Mouse (Mus musculus): ENCODE results near the gene Irf4. TPM values are rescaled to one million over a fixed set of nuclear protein-coding genes. Genes with fewer than 3 reads are reported as not detected.

Gene Irf4
- total RNA-seq, 2 experiments from 2014 or later = 1.2 to 2.0 TPM

DNA sequence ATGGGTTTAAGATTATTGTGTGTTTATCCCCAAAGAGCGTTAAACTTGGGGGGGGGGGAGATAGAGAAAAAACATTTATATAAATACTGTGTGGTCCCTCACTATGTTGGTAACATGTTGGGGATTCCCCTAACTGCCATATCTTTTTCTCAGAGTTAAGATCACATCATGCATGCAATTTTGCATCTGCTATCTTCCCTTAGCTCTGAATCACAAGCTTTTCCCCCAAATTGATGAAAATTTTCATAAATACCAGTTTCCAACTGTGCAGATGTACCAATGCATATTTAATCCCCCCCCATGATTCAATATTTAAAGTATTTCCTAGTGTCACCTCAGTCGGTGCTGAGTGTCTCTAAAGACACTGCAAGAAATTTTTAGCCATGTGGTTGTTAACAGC lies 11.8 kb upstream of the Irf4 start:
- no peak for DNase-seq (ENCODE audit: low spot score in 2 of 2)

DNA sequence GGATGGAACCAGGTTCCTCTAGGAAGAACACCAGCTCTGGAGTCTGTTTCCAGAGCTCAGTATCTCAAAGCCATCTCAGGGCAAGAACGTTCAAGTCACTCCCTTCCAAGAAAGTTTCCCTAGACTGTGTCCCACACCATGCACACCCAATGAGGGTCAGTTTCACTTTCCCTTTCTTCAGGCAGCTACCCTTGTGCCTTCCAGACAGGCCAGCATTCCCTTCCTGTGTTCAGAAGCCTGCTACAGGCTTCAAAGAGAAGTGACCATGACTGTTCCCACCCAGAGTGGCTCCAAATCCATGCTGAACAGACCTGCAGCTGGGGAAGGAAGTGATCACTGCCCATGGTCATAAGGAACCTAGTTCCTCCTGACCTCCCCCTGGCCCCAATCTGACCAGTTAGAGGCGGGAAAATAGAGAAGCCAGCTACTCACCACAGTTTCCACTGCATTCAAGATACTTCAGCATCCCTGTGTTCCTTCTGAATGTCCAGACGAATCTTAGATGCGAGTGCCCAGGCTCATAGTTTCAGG lies 10.7 kb upstream of the Irf4 start:
- no peak for DNase-seq (ENCODE audit: low spot score in 2 of 2)

DNA sequence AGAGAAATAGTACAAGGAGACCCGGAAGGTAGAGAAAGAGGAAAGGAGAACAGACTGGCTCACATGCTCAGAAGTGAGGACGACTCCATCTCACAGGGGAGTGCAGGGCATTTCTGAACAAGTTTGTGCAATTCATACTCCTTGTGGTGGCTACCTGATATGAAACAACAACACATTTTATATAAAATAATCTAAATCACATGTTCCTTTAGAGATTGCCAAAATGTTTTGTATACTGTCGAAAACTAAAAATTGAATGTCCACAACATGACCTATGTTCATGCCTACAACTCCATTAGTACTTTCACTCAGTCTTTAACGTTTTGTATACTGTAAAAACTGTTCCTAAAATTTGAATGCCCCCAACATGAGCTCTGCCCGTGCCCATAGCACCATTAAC lies 7.9 kb upstream of the Irf4 start:
- no peak for DNase-seq (ENCODE audit: low spot score in 2 of 2)

DNA sequence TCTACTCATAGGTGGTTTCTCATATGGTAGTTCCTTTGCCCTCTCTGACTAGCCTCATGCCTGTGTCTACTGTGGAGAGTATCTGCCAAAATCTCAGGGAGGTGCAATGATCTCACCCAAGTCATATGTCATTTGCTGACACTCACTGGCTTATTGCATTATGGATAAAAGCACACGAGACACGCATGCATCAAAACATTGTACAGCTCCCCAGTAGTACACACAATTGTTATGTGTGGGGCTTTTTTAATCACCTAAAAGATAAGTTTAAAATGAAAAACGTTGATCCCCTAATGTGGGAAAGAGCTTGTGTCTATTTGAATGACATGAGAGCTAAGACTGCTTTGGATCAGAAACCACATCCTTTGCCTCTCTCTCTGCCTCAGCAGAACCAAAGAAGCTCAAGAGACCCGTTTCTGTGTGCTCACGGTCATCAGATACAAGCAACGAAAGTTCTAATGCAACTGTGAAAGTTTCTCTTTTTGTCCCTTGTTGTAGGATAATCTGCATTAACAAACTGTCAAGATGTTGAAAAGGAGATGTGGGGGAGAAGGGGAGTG lies 6.5 kb upstream of the Irf4 start:
- DNase-seq (ENCODE audit: low spot score in 2 of 2) = no peak

DNA sequence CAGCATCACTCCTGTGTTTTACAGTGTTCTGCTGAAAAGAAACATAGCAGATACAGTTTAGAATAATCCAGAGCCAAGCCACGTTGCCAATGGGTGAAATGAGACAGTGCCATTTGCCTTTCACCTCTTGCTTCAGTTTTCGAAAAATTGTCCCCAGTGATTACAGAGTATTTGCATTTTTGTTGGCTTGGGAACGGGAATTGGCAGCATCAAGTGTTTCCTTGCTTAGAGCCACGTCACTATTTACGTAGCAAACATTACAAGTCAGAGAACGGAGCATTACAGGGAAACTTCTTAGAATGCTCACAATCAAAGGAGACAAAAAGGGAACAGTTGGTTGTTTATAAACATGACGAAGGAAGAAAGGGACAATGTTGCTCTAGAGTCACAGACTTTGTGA lies 3.9 kb upstream of the Irf4 start:
- DNase-seq (ENCODE audit: low spot score in 2 of 2) = no peak

DNA sequence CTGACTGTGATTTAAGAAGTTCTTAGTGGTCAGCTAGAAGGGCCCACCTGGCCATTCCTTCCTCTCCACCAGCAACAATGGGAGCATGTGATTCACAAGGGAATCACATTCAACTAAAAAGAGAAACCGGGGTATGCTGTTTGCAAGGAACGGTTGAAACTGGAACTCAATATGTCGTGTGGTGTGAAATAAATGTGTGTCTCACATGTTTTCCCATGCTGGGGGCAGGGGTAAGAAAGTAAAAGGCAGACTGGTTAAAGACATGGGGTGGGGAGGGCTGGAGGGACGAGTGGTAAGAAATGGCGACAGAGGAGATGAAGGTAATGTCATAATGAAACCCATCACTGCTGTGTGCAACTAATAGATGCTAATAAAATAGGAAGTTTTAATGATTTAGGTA lies 2.0 kb upstream of the Irf4 start:
- no peak for DNase-seq (ENCODE audit: low spot score in 2 of 2)

DNA sequence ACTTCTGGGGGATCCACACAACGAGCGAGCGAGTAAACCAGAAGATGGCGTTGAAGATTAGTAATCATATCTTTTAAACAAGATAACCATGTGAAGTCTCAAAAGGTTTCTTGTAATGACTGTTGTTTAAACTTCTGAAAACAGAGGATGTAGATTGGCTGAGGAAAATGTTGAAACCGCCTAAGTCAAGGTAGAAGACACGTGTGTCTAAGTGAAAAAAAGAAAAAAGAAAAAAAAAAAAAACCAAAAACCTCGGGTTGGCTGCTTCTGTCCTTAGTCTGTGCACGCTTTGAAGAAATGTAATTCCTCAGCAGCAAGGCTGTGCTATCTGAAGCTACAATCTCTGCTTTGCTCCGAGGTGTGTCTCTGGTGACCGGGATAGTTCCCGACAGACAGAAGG lies 1.5 kb upstream of the Irf4 start:
- DNase-seq (ENCODE audit: low spot score in 2 of 2) = no peak

DNA sequence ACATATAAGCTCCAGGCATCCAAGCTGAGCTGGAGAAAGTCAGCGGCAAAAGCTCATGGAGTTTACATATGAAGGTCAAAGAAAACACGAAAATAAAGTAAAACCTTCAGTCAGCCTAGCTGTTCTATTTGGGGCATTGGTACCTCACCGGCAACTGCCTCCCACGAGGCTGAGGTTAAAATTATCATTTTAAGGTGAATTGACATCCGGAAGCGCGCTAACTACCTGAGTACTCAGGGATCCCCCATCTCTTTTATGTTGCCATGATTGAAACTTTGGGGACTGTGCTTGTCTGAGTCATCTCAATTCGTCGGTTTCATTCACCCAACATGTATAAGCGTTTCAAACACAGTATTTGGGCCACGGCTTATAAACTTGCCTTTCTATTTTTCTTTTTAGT lies 705 bp upstream of the Irf4 start:
- no peak for DNase-seq (ENCODE audit: low spot score in 2 of 2)

DNA sequence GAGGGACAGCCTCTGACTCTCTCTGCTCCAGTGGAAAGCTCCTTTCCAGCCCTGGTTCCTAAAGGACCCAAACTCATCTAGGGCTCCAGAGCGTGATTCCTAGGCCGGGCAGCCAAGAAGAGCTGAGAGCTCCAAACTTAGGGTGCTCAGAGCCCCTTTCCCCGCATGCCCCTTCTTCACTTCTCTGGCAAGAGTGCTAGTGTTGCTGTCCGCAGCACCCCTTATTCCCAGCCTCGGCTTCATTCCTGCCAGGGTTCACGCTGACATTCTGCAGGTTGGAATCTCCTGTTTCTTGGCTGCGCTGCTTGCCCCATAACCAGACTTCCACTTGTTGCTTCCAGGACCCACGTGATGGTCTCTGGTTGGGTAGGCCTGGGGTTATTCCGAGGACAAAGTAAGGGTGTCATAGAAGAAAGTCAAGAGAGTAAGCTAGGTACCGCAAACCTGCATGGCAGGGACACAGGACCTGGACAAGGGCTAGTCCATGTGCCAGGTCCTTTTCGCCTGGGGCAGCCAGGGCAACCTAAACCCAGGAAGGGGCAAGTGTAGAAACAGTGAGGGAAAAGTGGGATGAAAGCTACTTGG lies 623 bp downstream of the Irf4 start:
- no peak for DNase-seq (ENCODE audit: low spot score in 2 of 2)

DNA sequence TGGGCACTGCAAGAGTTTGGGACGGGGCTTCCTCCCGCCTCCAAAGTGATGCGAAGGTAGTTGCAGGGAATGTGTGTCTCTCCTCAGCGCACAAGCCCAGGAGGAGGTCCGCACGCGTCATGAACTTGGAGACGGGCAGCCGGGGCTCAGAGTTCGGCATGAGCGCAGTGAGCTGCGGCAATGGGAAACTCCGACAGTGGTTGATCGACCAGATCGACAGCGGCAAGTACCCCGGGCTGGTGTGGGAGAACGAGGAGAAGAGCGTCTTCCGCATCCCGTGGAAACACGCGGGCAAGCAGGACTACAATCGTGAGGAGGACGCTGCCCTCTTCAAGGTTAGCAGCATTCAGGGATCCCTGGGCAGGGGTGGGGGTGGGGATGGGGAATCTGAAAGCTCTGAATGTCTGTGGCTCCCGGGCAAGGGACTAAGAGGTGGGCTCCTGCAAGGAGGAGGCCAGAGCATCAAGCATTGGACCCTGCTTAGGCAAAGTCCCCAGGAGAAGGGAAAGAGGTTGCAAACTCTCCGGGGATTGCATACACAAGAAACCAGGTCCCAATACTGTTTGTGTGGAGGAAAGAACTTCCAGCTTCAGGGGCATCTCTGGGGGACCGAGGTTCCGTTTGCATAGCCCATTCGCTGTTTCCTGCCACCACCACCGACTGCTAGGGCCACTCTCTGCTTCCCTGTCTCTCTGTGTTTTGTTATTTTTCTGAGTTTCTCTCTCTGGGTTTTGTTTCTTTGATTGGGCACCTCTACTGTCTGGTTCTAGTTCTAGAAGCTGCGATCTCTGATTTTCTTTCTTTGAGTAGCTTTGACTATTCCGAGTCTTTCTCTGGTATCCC lies 1.7 kb downstream of the Irf4 start:
- DNase-seq (ENCODE audit: low spot score in 2 of 2) = no peak

DNA sequence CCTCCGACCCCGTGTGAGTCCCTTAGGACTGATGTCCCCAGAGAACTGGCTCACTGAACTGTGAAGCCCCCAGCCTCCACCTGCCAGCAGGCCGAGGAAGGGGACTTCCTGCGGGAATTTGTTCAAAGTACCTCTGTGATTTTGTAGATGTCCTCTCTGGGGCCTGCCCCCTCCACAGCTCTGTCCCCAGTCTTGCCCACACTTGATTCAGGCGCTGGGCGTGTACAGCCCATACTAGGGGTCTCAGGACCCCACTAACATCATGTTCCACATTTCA lies 2.2 kb downstream of the Irf4 start:
- DNase-seq (ENCODE audit: low spot score in 2 of 2) = no peak

DNA sequence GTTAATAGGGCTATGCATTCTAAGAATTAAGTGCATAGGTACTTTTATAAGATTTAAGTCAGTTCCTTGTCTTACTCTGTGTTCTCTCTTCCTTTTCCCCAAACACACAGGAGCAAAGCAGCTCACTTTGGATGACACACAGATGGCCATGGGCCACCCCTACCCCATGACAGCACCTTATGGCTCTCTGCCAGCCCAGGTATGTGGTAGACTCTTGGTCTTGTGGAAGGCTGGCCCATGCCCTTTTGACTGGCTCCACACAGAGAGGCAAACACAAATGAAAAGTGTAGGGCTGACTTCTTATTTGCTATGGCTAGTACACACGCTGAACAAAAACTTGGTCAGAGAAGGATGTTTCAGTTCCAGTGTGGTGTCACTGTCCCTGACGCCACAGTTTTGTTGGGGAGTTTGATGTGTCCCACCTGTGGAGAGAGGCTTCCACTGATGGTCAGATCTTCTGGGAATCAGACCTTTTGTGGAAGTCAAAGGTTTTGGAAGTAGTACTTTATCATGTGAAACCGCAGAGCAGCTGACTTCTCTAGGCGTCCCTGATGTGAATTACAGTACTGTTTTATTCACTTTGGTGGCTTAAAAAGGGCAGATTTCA lies 3.7 kb downstream of the Irf4 start:
- DNase-seq (ENCODE audit: low spot score in 2 of 2) = no peak

DNA sequence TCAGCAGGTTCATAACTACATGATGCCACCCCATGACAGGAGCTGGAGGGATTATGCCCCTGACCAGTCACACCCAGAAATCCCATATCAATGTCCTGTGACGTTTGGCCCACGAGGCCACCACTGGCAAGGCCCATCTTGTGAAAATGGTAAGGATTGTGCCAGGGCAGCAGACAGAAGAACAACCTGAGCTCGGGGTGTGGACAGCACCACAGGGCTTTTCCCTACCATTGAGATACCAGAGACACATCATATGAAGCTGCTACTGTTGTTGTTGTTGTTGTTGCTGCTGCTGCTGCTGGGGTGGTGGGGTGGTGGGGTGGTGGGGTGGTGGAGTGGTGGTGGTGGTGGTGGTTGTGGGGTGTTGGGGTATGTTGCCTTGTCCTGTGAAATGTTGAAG lies 4.4 kb downstream of the Irf4 start:
- no peak for DNase-seq (ENCODE audit: low spot score in 2 of 2)

DNA sequence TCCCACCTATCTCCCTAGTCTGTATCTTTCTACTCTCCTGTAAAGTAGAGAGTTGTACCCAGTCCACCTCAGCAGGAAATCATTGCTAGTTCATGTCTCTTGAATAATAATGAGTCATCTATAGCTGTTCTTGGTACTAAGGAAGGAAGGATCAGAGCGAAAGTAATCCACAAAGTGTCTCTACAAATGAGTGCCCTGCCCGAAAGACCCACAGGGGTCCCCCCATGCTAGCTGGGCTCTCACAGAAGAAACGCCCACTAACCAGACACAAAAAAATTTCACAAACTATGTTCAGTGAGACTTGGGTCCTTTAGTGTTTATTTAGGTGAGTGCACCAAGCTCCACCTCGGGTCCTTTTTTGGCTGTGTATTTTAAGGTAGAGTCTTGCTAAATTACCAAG lies 5.0 kb downstream of the Irf4 start:
- DNase-seq (ENCODE audit: low spot score in 2 of 2) = no peak

DNA sequence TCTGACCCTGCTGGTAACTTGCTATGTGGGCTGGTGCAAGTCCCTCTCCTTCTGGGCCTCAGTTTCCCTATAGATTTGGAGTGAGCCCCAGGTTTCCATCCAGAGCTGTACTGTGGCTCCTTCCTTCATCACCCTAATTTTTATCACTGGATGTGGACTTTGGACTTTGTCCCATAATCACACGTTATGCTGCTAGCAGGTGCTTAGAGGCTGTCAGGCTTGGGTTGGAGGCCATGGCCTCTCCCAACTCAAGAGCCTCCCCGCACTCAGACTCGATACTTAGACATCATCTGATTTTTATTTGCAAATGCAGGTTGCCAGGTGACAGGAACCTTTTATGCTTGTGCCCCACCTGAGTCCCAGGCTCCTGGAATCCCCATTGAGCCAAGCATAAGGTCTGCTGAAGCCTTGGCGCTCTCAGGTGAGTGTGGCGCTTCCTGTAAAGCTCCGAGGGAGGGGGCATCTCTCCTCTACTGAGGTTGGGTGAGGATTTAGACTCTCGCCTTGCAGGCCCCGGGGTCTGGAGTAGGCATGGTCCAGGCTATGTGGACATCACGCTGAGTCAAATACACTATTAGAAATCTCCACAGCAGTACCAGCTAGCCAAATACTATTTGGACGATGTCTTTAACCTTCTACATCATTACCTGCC lies 5.9 kb downstream of the Irf4 start:
- DNase-seq (ENCODE audit: low spot score in 2 of 2) = no peak

DNA sequence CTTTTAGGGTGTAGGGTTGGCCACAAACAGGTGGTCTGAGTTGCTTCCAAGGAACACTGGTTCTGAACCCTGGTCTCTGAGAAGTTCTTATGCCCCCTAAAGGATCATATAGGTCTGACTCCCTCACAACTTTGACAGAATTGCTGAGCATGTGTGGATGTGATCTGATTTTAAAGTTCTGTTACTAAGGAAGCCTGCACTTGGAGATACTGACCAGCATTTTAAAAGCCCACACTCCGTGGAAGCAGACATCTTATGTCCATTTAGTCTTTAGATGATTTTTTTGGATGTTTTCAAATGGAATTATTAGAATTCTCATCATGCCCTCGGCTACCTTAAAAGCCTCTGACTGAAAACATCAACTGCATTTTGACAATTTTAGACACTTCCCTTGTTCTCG lies 6.6 kb downstream of the Irf4 start:
- DNase-seq (ENCODE audit: low spot score in 2 of 2) = no peak

DNA sequence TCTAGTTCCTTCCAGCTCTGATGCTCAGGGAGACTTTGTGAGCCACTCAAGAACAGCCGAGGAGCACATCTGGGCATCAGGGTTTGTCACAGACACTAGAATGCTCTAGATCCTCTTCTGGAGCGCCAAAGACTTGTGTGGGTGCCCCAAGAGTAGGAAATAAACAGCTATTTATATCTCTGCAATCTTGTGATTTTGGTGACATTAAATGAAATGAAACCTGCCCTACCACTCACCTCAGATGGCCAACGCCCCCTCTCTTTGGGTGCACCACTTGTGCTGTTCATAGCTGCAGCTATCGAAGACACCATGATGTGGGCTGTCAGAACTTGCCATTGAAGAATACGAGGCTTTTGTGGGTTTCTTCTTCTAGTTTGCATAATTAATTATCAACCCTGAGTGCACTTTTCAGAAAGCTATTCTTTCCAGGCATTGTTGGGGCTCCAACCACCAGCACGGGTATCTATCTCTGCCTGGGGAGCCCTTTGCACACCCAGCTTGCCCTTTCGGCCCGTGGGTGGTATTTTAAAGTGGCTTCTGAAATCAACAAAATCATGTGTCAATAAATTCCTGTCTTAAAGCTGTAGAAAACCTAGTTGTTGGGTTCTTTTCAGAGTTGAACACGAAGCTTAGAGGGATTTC lies 7.1 kb downstream of the Irf4 start:
- no peak for DNase-seq (ENCODE audit: low spot score in 2 of 2)

DNA sequence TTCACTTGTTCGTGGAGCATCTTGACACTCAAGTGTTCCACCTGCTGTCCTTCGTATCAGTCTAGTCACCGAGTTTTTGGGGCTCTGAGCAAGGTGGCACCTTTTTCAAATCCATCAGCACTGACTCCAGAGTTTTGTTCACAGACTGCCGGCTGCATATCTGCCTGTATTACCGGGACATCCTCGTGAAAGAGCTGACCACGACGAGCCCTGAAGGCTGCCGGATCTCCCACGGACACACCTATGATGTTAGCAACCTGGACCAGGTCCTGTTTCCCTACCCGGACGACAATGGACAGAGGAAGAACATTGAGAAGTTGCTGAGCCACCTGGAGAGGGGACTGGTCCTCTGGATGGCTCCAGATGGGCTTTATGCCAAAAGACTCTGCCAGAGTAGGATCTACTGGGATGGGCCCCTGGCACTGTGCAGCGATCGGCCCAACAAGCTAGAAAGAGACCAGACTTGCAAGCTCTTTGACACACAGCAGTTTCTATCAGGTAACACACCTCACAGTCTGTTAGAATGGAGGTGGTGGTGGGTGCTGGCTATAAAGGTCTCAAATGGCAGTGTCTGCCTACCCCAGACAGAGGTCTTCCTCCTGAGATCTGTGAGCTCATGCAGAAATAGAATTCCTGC lies 8.4 kb downstream of the Irf4 start:
- DNase-seq (ENCODE audit: low spot score in 2 of 2) = no peak

DNA sequence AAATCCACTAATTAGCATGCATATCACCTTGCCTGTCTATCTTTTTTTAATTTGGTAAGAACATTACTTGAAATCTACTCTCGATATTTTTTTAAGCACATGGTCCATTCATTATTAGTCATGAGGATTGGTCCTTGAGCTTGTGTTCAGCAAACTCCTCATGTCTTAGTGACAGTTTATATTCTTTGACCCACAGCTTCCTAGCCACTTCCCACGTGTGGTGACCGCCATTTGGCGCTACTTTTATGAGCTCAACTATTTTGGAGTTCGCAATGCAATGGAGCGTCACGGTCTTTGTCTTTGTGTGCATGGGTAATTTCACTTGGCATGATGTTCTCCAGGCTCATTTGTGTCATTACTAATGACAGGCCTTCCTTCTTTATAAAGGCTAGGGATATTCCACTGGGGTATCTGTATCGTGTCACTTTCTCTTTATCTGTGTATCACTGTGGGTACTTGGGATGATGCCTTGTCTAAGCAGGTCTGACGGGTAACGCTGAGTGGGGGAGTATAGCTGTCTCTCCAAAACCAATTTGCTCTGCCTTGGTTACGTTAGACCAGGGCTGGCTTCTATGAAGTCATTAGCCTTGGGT lies 9.9 kb downstream of the Irf4 start:
- DNase-seq (ENCODE audit: low spot score in 2 of 2) = no peak

DNA sequence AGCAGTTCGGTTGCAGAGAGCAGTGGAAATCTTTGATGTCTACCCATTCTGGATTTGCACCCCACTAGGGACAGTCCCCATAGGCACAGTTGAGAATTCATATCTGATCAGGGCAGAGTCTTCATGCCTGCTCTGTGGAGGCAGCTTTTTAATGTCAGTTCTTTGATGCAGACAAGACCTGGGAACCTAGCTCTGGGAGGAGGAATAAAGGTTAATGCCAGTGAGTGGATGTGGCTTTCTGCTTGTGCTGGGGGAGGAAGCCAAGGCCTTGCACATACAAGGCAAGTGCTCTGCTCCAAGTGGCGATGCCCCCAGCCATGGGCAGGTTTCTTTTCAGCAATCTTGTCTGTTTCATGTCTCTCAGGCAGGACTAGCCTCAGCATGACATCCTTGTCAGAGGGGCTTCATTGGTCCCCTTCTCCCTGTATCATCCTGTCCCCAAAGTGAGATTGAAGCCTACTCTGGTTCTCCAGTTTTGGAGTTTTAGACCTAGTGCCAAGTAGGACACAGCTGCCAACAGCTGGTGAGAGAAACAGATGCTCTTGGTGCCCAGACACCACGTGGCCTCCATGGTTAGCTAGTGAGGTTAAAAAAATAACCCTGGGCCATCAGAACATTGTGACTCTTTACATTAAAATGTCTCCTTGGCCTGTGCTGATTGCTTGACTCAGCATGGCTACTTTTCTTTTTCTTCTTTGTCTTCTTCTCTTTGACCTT lies 11.5 kb downstream of the Irf4 start:
- no peak for DNase-seq (ENCODE audit: low spot score in 2 of 2)

Measured in gastrocnemius, postnatal 4 days (tissue).